Mouse (Mus musculus) embryonic fibroblast, embryonic 13.5 days (primary cell): ENCODE results near the gene Gmip.

Source experiments
- CTCF ChIP-seq: IDR thresholded peaks from 2 replicates; pipeline ENCODE4 v1.5.1; 2011; ENCODE audit warnings: mild to moderate bottlenecking, control low read depth, low read length, moderate library complexity, borderline replicate concordance; ENCODE audit not compliant: insufficient read depth
- POLR2A ChIP-seq: IDR thresholded peaks from 2 replicates; pipeline ENCODE4 v1.6.1; 2011; ENCODE audit warnings: low read depth, mild to moderate bottlenecking, control low read depth, low read length, moderate library complexity

DNA sequence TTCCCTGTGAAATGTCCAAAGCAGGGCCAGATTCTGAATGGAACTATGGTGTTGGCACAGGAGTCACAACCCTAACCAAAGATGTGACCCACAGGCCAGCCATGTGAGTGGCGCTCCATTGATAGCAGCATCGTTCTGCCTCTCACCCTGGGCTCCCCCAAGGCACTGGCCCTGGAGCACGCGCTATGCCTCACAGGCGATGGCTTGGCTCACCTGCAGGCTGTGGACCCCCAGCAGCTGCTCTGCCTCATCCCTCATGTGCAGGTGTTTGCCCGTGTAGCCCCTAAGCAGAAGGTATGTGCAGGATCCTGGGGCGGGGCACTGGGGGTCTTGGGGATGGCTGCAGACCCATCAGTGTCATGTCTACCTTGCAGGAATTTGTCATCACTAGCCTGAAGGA lies 5.1 kb upstream of the Gmip start:
- TF ChIP-seq CTCF (no peak), POLR2A (no peak)
